Mouse (Mus musculus) cortical plate, adult 2 months (tissue): ENCODE measurements around the gene Trat1.

Experiments
- CTCF ChIP-seq: fragments of 200-500 bp; IDR thresholded peaks from 2 replicates; pipeline ENCODE4 v1.5.1; 2011; ENCODE audit warnings: mild to moderate bottlenecking, control low read depth, low read length; ENCODE audit not compliant: insufficient read depth; ENCODE audit errors: extremely low read depth
- POLR2A ChIP-seq: fragments of 200-500 bp; IDR thresholded peaks from 2 replicates; pipeline ENCODE4 v1.6.1; 2011; ENCODE audit warnings: mild to moderate bottlenecking, low read length, control low read depth; ENCODE audit not compliant: insufficient read depth; ENCODE audit errors: extremely low read depth

- TF ChIP-seq CTCF (no peak), POLR2A (no peak)
Measured at GRCm38 (mm10) chr16:48739974-48740373, 31.8 kb downstream of the Trat1 start.
